Mouse (Mus musculus) olfactory bulb, adult 2 months (tissue): ENCODE measurements around the gene Wnt3. TPM values are rescaled to one million over a fixed set of nuclear protein-coding genes. Genes with fewer than 3 reads are reported as not detected.
A peak's percentile ranks its signal among the peaks of the same experiment; 100 is the strongest.

ENCODE experiments used
- H3K27ac ChIP-seq: fragments of 200-500 bp; 2 replicates; pipeline ENCODE4 v1.5.1; 2012; ENCODE audit warnings: low read depth, low read length; ENCODE audit not compliant: insufficient read depth
- H3K4me1 ChIP-seq: fragments of 200-500 bp; 2 replicates; pipeline ENCODE4 v1.6.1; 2012; ENCODE audit warnings: low read length; ENCODE audit not compliant: control insufficient read depth, insufficient read depth
- H3K4me3 ChIP-seq: fragments of 200-500 bp; 2 replicates; pipeline ENCODE4 v1.5.1; 2012; ENCODE audit warnings: mild to moderate bottlenecking, low read depth, low read length, moderate library complexity; ENCODE audit not compliant: insufficient read depth
- CTCF ChIP-seq: fragments of 200-500 bp; IDR thresholded peaks from 2 replicates; pipeline ENCODE4 v1.5.1; 2012; ENCODE audit warnings: low read depth, mild to moderate bottlenecking, low read length, moderate library complexity; ENCODE audit not compliant: insufficient read depth
- POLR2A ChIP-seq: fragments of 200-500 bp; IDR thresholded peaks from 2 replicates; pipeline ENCODE4 v1.6.1; 2012; ENCODE audit warnings: mild to moderate bottlenecking, low read depth, low read length, moderate library complexity; ENCODE audit not compliant: insufficient read depth
- WGBS: fragments of 180-500 bp; shearing (Covaris S2); methylation state at CpG from one replicate; pipeline ENCODE4 v1.1.7; 2018; 5-methylcytosine and 5-hydroxymethylcytosine counted together
- polyA plus RNA-seq: library from polyadenylated mRNA; stranded (reverse); fragments of >200 nt; gene quantifications from 2 replicates; pipeline ENCODE4 v1.2.4, GENCODE M21; 2012; ENCODE audit warnings: low replicate concordance; ENCODE audit not compliant: missing spikeins, insufficient read depth, insufficient read length

Gene Wnt3
- polyA plus RNA-seq, 1 experiment: not detected

GRCm38 (mm10) chr11:103771160-103771817 is 2.7 kb upstream of the Wnt3 start:
- WGBS: 8% methylated on average over 19 of the region's 19 CpGs
- Histone ChIP-seq H3K4me3 (no peak overlapping the region), H3K4me1 (peaks cover 26% of the 10 kb centered on the region), H3K27ac (no peak overlapping the region)
- TF ChIP-seq POLR2A (no peak), CTCF (no peak)

DNA sequence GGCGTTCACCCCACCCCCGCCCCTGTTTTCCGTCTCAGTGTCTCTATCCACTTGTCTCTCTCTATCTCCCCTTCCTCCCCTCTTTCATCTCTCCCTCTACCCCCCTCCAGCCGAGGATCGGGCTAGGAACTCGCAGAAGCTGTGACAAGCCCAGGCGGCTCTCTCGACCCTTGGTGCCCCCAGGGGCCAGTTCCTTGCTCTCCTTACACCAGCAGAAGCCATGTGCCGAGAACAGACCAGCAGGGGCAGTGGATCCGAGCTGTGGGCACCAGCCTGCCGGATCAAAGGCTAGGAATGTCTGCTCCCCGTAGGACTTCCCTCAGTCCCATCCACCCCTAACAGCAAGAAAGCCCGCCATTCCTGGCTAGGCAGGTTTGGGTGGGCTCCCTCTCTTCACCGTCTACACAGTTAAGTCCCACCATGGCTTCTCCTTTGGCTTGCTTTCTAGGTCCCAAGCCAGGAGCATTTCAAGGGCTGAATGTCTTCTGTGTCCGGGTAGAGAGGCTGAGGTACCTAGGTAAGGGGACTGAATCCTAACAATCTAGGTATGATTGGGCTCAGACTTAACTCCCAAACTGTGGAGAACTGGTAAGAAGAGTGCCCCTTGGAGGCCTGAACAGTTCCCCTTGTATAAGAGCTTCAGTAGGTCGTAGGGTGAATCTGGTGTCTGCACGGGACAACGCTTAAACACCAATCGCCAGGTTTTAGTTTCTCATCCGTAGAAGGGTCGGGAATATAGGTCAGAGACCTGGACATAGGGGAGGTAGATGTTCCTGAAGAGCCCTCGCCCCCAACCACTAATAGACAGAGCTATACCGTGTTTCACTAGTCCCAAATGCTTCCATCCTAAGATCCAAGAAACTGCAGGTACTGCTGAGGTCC is 1.2 kb upstream of the Wnt3 start:
- Histone ChIP-seq H3K4me1 (peaks cover 26% of the 10 kb centered on the region), H3K27ac (no peak overlapping the region), H3K4me3 (no peak overlapping the region)
- TF ChIP-seq POLR2A (no peak), CTCF (no peak)
- 15% methylated on average over 23 of the region's 23 CpGs for WGBS

DNA sequence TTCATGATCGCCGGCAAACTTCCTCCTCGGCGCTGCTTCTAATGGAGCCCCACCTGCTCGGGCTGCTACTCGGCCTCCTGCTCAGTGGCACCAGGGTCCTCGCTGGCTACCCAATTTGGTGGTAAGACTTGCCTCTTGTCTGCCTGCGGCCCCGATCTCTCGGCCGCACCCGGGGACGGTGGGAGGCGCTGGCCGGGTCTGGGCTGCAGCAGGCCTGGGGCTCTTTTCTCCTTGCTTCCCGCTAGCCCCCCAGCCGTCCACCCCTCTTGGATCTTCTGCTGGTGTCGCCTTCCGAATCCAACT is 229 bp downstream of the Wnt3 start:
- H3K4me3 ChIP-seq: peak overlapping the region; percentile 21; the same call in 1 of the 2 replicates
- H3K27ac ChIP-seq: no peak overlapping the region
- peaks cover 26% of the 10 kb centered on the region for H3K4me1 ChIP-seq
- 8% methylated on average over 19 of the region's 19 CpGs for WGBS
- TF ChIP-seq CTCF: no peak
- no peak for TF ChIP-seq POLR2A

- TF ChIP-seq POLR2A: no peak
- TF ChIP-seq CTCF: no peak
- Histone ChIP-seq H3K4me3 (no peak overlapping the region), H3K27ac (0 out of 2 replicates have a peak overlapping the region, but pooled peaks have one; percentile 8), H3K4me1 (peaks cover 10% of the 10 kb centered on the region)
- WGBS: 43% methylated on average over 9 of the region's 9 CpGs
Measured at GRCm38 (mm10) chr11:103780152-103780551, 6.2 kb downstream of the Wnt3 start.

GRCm38 (mm10) chr11:103789951-103790350 is 16.0 kb downstream of the Wnt3 start:
- Histone ChIP-seq H3K4me3 (no peak overlapping the region), H3K27ac (no peak overlapping the region), H3K4me1 (peaks cover 9% of the 10 kb centered on the region)
- WGBS: 50% methylated on average over 5 of the region's 5 CpGs
- TF ChIP-seq POLR2A (no peak), CTCF (no peak)

- no peak overlapping the region for H3K4me3 ChIP-seq
- H3K27ac ChIP-seq: no peak overlapping the region
- TF ChIP-seq POLR2A: no peak
- TF ChIP-seq CTCF: no peak
- 71% methylated on average over 9 of the region's 9 CpGs for WGBS
- H3K4me1 ChIP-seq: peaks cover 9% of the 10 kb centered on the region; the same call in 1 of the 2 replicates
Measured at GRCm38 (mm10) chr11:103801128-103801527, 27.2 kb downstream of the Wnt3 start.

- H3K27ac ChIP-seq: no peak overlapping the region
- H3K4me3 ChIP-seq: no peak overlapping the region
- 85% methylated on average over 11 of the region's 11 CpGs for WGBS
- H3K4me1 ChIP-seq: peaks cover 25% of the 10 kb centered on the region
- no peak for TF ChIP-seq CTCF
- TF ChIP-seq POLR2A: no peak
Measured at GRCm38 (mm10) chr11:103804126-103804525, 30.2 kb downstream of the Wnt3 start.

- no peak for TF ChIP-seq POLR2A
- TF ChIP-seq CTCF: no peak
- no peak overlapping the region for H3K4me3 ChIP-seq
- 95% methylated on average over 4 of the region's 4 CpGs for WGBS
Measured at GRCm38 (mm10) chr11:103804804-103805203, 30.9 kb downstream of the Wnt3 start.

GRCm38 (mm10) chr11:103807966-103808365 is 34.0 kb downstream of the Wnt3 start:
- Histone ChIP-seq H3K27ac (no peak overlapping the region), H3K4me3 (no peak overlapping the region)
- TF ChIP-seq POLR2A: no peak
- TF ChIP-seq CTCF: no peak

More at GRCm38 (mm10) chr11:103804804-103805203, 30.9 kb downstream of the Wnt3 start:
- peaks cover 27% of the 10 kb centered on the region for H3K4me1 ChIP-seq
- H3K27ac ChIP-seq: no peak overlapping the region

More at GRCm38 (mm10) chr11:103807966-103808365, 34.0 kb downstream of the Wnt3 start:
- peaks cover 39% of the 10 kb centered on the region for H3K4me1 ChIP-seq
- WGBS: 55% methylated on average over 12 of the region's 12 CpGs
